Mouse (Mus musculus) midbrain, postnatal 0 days (tissue): ENCODE measurements around the gene Rfx2. TPM values are rescaled to one million over a fixed set of nuclear protein-coding genes. Genes with fewer than 3 reads are reported as not detected.

Experiments used
- ATAC-seq: fragments of 200-750 bp; cut with Nextera tagmentation; 2 replicates; pipeline ENCODE4 v1.8.0; 2017; ENCODE audit warnings: moderate number of reproducible peaks, mild to moderate bottlenecking, moderate TSS enrichment, moderate library complexity; ENCODE audit not compliant: low FRiP score
- DNase-seq: peaks from one replicate; pipeline ENCODE4 v3.0.0-alpha.2; 2015; ENCODE audit warnings: low spot score
- H3K27ac ChIP-seq: fragments of 300-500 bp; sonication (generic); 2 replicates; pipeline ENCODE4 v1.5.1; 2014; ENCODE audit warnings: low read depth, mild to moderate bottlenecking, low read length, mixed read lengths
- H3K27me3 ChIP-seq: fragments of 300-500 bp; sonication (generic); 2 replicates; pipeline ENCODE4 v1.6.1; 2014; ENCODE audit warnings: low read length, control low read depth, mixed read lengths; ENCODE audit not compliant: insufficient read depth
- H3K36me3 ChIP-seq: fragments of 300-500 bp; sonication (generic); 2 replicates; pipeline ENCODE4 v1.6.1; 2014; ENCODE audit warnings: low read length, control low read depth, mixed read lengths; ENCODE audit not compliant: insufficient read depth
- H3K4me1 ChIP-seq: fragments of 300-500 bp; sonication (generic); 2 replicates; pipeline ENCODE4 v1.6.1; 2014; ENCODE audit warnings: mild to moderate bottlenecking, control low read depth, antibody characterized with exemption, low read length, mixed read lengths; ENCODE audit not compliant: insufficient read depth
- H3K4me2 ChIP-seq: fragments of 300-500 bp; sonication (generic); 2 replicates; pipeline ENCODE4 v1.6.1; 2014; ENCODE audit warnings: low read depth, mild to moderate bottlenecking, low read length, mixed read lengths; ENCODE audit not compliant: poor library complexity, severe bottlenecking
- H3K4me3 ChIP-seq: fragments of 300-500 bp; sonication (generic); 2 replicates; pipeline ENCODE4 v1.5.1; 2014; ENCODE audit warnings: low read depth, mild to moderate bottlenecking, low read length, moderate library complexity
- H3K9ac ChIP-seq: fragments of 300-500 bp; sonication (generic); replicated peaks from 2 replicates; pipeline ENCODE4 v1.6.1; 2014; ENCODE audit warnings: mild to moderate bottlenecking, low read length, moderate library complexity, mixed read lengths; ENCODE audit not compliant: poor library complexity, severe bottlenecking
- H3K9me3 ChIP-seq: fragments of 300-500 bp; sonication (generic); 2 replicates; pipeline ENCODE4 v1.6.1; 2016; ENCODE audit warnings: low read length, control low read depth
- CTCF ChIP-seq: IDR thresholded peaks from 2 replicates; pipeline ENCODE4 v1.5.1; 2016; ENCODE audit warnings: antibody characterized with exemption, mild to moderate bottlenecking
- WGBS: fragments of 180-500 bp; shearing (Covaris S2); extraction: QIAGEN DNeasy Blood & Tissue Kit; methylation state at CpG from one replicate; pipeline ENCODE4 v1.1.7; 2014; 5-methylcytosine and 5-hydroxymethylcytosine counted together
- polyA plus RNA-seq: library from polyadenylated mRNA; unstranded; fragments of >200 nt; fragmentation: Nextera tagmentation; extraction: Ambion mirVana; gene quantifications from 2 replicates; pipeline ENCODE4 v1.2.1, GENCODE M21; 2015
- total RNA-seq: library from RNA; depleted of rRNA; stranded (reverse); fragments of >200 nt; gene quantifications from 2 replicates; pipeline ENCODE4 v1.2.3, GENCODE M21; 2014

Rfx2 gene
- total and polyA plus RNA-seq, 2 experiments from 2014 or later = 3.0 to 5.7 TPM

GRCm38 (mm10) chr17:56842173-56842572 lies 11.4 kb upstream of the Rfx2 start:
- H3K36me3 ChIP-seq = no peaks in the 10 kb centered on the region
- no peaks in the 10 kb centered on the region for H3K9me3 ChIP-seq
- WGBS = 90% methylated on average over 5 of the region's 5 CpGs
- H3K4me3 ChIP-seq = no peak overlapping the region
- no peak overlapping the region for H3K27ac ChIP-seq
- ATAC-seq (no peak), DNase-seq (no peak)
- no peaks in the 10 kb centered on the region for H3K27me3 ChIP-seq
- H3K4me1 ChIP-seq = no peaks in the 10 kb centered on the region
- H3K4me2 ChIP-seq = no peak overlapping the region
- no peak for TF ChIP-seq CTCF
- H3K9ac ChIP-seq = no peak overlapping the region

GRCm38 (mm10) chr17:56840524-56840923 lies 9.7 kb upstream of the Rfx2 start:
- DNase-seq = no peak
- H3K27ac ChIP-seq = no peak overlapping the region
- no peak overlapping the region for H3K4me2 ChIP-seq
- 87% methylated on average over 7 of the region's 7 CpGs for WGBS
- TF ChIP-seq CTCF = no peak
- no peaks in the 10 kb centered on the region for H3K9me3 ChIP-seq
- no peaks in the 10 kb centered on the region for H3K27me3 ChIP-seq
- no peak overlapping the region for H3K4me3 ChIP-seq
- no peaks in the 10 kb centered on the region for H3K4me1 ChIP-seq
- ATAC-seq = no peak
- no peaks in the 10 kb centered on the region for H3K36me3 ChIP-seq
- H3K9ac ChIP-seq = no peak overlapping the region

GRCm38 (mm10) chr17:56836336-56836735 lies 5.5 kb upstream of the Rfx2 start:
- 86% methylated on average over 8 of the region's 8 CpGs for WGBS
- Histone ChIP-seq H3K4me2 (no peak overlapping the region), H3K9ac (no peak overlapping the region), H3K36me3 (no peaks in the 10 kb centered on the region), H3K4me1 (no peaks in the 10 kb centered on the region), H3K4me3 (no peak overlapping the region), H3K9me3 (no peaks in the 10 kb centered on the region), H3K27me3 (no peaks in the 10 kb centered on the region), H3K27ac (no peak overlapping the region)
- DNase-seq = no peak
- no peak for ATAC-seq
- TF ChIP-seq CTCF = no peak

GRCm38 (mm10) chr17:56833381-56833780 lies 2.6 kb upstream of the Rfx2 start:
- no peaks in the 10 kb centered on the region for H3K36me3 ChIP-seq
- H3K27ac ChIP-seq = no peak overlapping the region
- H3K9me3 ChIP-seq = no peaks in the 10 kb centered on the region
- DNase-seq (no peak), ATAC-seq (no peak)
- no peak overlapping the region for H3K4me3 ChIP-seq
- WGBS = 90% methylated on average over 1 of the region's 1 CpGs
- H3K4me2 ChIP-seq = no peak overlapping the region
- peaks cover 6% of the 10 kb centered on the region; the same call in 1 of the 2 replicates for H3K4me1 ChIP-seq
- TF ChIP-seq CTCF = no peak
- no peak overlapping the region for H3K9ac ChIP-seq
- H3K27me3 ChIP-seq = peaks cover 12% of the 10 kb centered on the region; the same call in 1 of the 2 replicates

- H3K27me3 ChIP-seq = peaks cover 12% of the 10 kb centered on the region; the same call in 1 of the 2 replicates
- 76% methylated on average over 1 of the region's 1 CpGs for WGBS
- no peak overlapping the region for H3K4me2 ChIP-seq
- no peak overlapping the region for H3K9ac ChIP-seq
- H3K4me3 ChIP-seq = no peak overlapping the region
- no peak overlapping the region for H3K27ac ChIP-seq
- DNase-seq (no peak), ATAC-seq (no peak)
- H3K4me1 ChIP-seq = peaks cover 6% of the 10 kb centered on the region; the same call in 1 of the 2 replicates
- no peaks in the 10 kb centered on the region for H3K9me3 ChIP-seq
- TF ChIP-seq CTCF = no peak
- no peaks in the 10 kb centered on the region for H3K36me3 ChIP-seq
These were observed 2.1 kb upstream of the Rfx2 start for GRCm38 (mm10) chr17:56832918-56833317.

- H3K9ac ChIP-seq = no peak overlapping the region
- H3K27me3 ChIP-seq = peaks cover 12% of the 10 kb centered on the region; the same call in 1 of the 2 replicates
- 0% methylated on average over 39 of the region's 42 CpGs for WGBS
- peak; percentile 99 for DNase-seq
- H3K4me1 ChIP-seq = peaks cover 6% of the 10 kb centered on the region; the same call in 1 of the 2 replicates
- H3K9me3 ChIP-seq = no peaks in the 10 kb centered on the region
- H3K4me2 ChIP-seq = peak overlapping the region; percentile 93
- H3K36me3 ChIP-seq = no peaks in the 10 kb centered on the region
- TF ChIP-seq CTCF = peak; percentile 73
- H3K4me3 ChIP-seq = peak overlapping the region; percentile 57
- peak; percentile 99 for ATAC-seq
- no peak overlapping the region for H3K27ac ChIP-seq
These were observed 451 bp upstream of the Rfx2 start for GRCm38 (mm10) chr17:56831111-56831816.
